Mouse (Mus musculus) liver, embryonic 14.5 days (tissue): ENCODE results near the gene Pde8a.

Source experiments
- CTCF ChIP-seq: IDR thresholded peaks from 2 replicates; pipeline ENCODE4 v1.5.1; 2016; ENCODE audit warnings: antibody characterized with exemption, low read depth, control low read depth
- EP300 ChIP-seq: IDR thresholded peaks from 2 replicates; pipeline ENCODE4 v1.6.1; 2016; ENCODE audit warnings: antibody characterized with exemption, low read depth

DNA sequence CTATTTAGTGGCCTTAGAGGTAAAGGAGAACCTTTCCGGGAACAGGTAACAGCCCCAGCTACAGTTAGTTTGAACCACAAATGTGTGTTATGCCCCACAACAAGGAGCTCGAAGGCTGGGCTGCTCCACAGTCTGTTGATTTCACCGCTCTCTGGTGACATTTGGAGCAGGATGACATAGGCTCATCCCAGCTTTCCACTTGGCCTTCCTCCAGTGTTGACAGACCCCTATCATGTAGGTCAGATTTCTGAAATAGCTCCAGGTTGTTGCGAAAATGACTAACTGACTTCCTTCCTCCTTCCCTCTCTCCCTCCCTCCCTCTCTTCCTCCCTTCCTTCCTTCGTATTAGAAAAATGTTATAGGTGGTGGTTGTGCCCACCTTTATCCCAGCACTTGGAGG, 14.3 kb upstream of the Pde8a start:
- no peak for TF ChIP-seq CTCF
- no peak for TF ChIP-seq EP300
